Mouse (Mus musculus) liver, adult 2 months (tissue): Measurements from ENCODE around the gene Kbtbd8.

Experiments
- CTCF ChIP-seq: fragments of 200-500 bp; IDR thresholded peaks from 2 replicates; pipeline ENCODE4 v1.5.1; 2011; ENCODE audit warnings: low read depth, low read length, control low read depth
- POLR2A ChIP-seq: fragments of 200-500 bp; IDR thresholded peaks from 2 replicates; pipeline ENCODE4 v1.6.1; 2011; ENCODE audit warnings: low read length, control low read depth; ENCODE audit not compliant: insufficient read depth; ENCODE audit errors: extremely low read depth

GRCm38 (mm10) chr6:95117614-95118541, 838 bp downstream of the Kbtbd8 start:
- TF ChIP-seq CTCF, result no peak
- TF ChIP-seq POLR2A, result 0 out of 2 replicates have a peak, but pooled peaks have one; percentile 49
